Mouse (Mus musculus): ENCODE results near the gene Taf12.
A peak's percentile ranks its signal among the peaks of the same experiment; 100 is the strongest.
"Not testable (repeated sequence)": the region's sequence is repeated elsewhere in the genome, so short reads cannot be mapped to it uniquely, and the experiment has no call there.

The Taf12 gene

DNA sequence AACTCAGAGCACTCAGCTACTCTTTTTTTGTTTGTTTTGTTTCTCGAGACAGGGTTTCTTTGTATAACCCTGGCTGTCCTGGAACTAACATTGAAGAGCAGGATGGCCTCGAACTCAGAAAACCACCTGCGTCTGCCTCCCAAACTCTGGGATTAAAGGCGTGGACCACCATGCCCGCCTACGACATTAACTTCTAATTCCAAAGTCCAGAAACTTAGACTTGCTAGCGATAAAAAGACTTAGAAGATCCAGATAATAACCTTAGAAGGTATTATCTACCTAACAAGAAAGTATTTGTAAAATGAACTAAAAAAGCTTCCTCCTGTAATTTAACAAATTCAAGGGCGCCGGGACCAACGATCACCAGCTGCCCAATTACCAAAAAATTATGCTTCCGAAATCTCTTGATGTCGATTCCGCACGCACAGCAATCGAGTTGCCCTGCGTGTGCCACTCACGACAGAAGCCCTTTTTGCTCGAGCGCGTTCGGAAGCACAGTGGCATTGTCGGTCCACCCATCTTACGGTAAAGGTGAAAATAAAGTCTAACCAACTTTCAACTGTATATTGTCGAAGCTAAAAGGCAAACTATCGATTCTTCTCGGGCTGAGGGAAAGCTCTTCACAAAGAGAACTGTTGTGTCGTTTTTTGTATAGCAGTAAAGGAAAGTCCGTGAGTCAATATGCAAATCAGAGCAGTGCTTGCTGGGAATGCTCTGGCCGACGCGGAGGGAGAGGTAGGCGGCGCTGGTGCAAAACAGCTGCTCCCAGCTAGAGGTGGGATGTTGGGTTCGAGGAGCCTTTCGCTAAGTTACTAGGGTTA is 4.2 kb upstream of the Taf12 start:
- DNase-seq (ENCODE audit: low spot score in 2 of 2) = peak; percentile 87 to 88

DNA sequence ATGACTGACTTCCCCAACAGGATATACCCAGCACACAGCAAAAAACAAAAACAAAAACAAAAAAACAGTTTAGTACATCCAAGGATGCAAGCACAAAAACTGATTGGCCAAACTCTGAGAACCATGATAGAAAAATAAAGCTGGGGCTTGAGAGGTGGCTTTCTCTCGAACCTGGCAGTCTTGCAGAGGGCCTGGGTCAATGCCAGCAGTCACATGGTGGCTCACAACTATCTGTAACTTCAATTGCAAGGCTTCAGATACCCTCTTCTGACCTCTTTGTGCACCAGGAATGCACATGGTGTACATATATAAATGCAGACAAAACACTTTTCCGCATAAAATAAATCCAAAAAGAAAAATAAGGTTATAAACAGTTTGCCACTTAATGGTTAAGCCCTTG is 1.0 kb upstream of the Taf12 start:
- DNase-seq (ENCODE audit: low spot score in 2 of 2) = no peak

DNA sequence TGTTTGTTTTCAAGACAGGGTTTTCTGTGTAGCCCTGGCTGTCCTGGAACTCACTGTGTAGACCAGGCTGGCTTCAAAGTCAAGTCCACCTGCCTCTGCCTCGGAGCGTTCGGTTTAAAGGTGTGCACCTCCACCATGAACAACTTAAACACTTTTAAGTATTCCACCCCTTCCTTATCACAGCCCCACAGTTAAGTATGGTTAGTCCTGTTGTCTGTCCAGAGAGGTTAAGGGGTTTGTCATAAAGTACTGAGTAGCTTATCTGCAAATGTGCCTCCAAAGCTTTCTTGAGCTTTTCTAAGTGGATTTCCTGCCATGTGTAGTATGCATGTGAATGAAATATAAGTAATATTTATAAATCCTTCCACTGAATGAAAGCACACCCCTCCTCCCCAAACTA is 1.8 kb downstream of the Taf12 start:
- DNase-seq (ENCODE audit: low spot score in 2 of 2) = no peak

DNA sequence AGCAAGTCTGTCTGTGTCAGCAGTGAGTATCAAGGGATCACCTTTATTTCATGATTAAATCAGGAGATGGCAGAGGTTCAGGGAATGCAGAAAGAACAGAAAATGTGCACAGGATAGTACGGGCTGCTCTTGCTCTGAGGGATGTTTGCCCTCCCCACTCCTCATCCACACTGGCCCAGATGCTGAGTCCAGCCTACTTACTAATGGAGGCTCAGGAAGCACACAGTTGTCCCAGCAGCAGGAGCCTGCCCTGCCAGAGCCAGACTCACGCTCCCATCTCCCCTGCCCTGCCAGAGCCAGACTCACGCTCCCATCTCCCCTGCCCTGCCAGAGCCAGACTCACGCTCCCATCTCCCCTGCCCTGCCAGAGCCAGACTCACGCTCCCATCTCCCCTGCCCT is 14.7 kb downstream of the Taf12 start:
- not testable (repeated sequence) for DNase-seq (ENCODE audit: low spot score in 2 of 2)

DNA sequence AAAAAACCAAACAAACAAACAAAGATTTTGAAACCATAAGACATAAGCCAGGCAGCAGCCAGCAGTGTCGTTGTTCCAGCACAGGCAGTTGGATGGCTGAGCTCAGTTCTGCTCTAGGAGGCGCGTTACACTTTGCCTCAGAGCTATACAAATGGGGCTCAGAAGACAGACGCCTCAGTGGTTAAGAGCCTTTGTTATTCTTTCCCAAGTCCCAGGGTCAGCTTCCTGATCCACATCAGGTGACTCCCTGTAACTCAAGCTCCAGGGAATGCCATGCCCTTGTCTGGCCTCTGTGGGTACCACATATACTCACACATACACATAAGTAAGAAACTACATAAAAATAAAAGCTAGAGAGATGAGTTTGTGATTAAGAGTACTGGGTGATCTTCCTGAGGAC is 16.9 kb downstream of the Taf12 start:
- no peak for DNase-seq (ENCODE audit: low spot score in 2 of 2)

DNA sequence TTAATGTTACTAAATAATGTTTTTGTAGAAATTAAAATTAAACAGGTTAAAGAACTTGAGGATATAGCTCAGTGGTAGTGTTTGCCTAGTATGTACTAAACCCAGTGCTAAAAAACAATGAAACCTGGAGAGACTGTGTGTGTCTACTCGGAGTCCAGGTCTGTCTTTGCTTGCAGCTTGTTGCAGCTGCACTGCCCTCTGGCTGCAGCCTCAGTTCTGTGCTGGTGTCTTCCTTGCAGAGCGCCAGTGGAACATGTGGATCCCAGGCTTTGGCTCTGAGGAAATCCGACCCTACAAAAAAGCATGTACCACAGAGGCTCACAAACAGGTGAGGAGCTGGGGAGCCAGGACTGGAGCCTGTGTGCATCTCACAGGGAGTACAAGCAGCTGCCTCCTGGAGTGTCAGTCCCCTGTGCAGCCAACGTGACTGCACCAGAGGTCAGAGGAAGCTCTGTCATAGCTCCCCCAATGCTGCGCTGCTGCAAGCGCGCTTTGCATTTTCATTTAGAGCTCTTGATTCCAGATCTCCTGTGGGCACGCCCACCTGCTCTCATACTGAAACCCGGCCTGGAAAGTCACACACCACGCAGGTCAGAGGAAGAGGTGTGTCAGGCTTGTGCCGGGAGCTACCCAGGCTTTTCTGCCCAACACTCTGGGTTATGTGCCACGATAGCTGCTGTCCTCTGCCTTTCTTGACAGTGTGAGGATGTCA is 17.6 kb downstream of the Taf12 start:
- no peak for DNase-seq (ENCODE audit: low spot score in 2 of 2)

DNA sequence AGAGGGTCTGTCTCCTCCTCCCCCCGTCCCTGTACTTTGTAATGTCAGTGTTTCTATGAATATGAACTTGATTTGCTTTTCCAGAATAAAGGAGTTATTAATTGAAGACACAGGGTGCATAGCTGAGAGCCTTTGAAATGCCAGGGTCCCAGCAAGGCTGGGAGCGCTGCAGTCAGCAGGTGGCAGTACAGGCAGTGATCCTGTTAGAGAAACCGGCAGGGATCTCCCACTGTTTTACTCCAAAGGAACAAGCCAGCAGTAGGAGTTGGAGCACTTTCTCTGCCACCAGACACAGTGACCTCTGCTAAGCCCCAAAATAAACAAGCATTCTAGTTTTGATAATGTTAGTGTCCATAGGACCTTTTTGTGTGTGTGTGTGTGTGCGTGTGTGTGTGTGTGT is 18.8 kb downstream of the Taf12 start:
- DNase-seq (ENCODE audit: low spot score in 2 of 2) = no peak

DNA sequence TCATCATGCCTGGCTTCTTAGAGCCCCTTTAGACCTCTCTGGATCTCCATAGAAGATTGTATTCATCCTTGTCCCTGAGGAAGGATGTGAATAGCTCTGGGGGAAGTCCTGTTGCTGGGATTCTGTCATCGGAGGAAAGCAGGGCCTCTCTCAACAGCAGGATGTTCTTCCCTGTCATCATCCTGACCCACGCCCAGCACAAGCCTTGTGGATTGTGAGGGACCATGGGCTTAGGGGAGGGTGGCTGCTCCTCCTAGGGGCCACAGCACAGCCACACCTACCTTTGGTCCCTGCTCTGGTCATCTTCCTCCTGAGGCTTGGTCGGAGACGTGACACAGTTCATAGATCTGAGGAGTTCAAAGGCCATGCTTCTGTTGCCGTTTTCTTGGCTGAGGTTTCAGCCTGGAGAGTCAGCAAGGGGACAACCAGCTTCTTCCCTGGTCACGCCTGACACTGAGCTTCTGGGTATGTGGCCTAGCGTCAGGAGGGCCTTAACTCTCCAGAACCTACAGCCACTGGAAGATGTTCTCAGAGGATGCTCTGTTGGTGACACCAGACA is 19.6 kb downstream of the Taf12 start:
- DNase-seq (ENCODE audit: low spot score in 2 of 2) = no peak

DNA sequence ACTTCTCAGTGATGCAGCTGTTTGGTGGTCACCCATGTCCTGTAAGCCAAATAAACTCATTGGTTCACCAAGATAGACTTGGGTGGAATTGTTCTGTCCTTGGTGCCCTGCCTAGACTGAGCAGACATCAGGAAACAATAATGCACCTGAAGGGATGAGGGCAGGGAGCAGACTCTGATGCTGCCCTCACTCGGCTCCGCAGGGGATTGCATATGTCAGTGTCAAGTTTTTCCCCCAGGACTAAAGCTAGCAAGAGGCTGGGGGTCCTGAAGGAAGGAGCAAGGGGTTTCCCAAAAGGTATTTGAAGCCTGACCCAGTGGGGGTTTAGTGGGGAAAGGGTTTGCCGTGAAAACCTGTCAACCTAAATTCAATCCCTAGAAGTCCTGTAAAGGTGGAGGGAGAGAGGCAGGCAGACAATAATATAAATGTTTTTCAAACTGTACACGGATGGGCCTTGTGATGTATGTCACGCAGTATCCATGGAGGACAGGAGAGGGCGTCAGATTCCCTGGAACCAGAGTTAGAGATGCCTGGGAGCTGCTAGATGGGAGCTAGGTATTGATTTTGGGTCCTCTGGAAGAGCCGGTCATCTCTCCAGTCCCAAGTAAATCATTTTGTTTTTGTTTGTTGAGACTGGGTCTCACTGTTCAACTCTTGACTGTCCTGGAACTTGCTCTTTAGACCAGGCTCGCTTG is 21.7 kb downstream of the Taf12 start:
- no peak for DNase-seq (ENCODE audit: low spot score in 2 of 2)

DNA sequence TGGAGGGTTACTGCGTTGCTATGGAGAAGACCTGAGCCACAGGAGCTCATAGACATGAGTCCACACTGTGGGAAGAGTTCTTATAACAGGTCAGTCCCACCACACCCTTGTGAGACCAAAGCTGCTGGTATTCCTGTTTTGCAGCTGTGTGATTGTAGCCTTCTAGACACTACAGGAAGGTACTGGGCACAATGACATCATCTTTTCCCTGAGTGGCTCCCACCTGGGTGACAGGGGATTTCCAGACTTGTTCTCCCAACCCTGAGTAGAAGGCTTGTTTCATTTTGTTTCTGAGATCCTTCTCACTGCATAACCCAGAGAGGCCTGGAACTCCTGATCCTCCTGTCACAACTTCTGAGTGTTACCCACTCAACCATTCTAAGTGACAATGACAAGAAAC is 25.7 kb downstream of the Taf12 start:
- no peak for DNase-seq (ENCODE audit: low spot score in 2 of 2)

DNA sequence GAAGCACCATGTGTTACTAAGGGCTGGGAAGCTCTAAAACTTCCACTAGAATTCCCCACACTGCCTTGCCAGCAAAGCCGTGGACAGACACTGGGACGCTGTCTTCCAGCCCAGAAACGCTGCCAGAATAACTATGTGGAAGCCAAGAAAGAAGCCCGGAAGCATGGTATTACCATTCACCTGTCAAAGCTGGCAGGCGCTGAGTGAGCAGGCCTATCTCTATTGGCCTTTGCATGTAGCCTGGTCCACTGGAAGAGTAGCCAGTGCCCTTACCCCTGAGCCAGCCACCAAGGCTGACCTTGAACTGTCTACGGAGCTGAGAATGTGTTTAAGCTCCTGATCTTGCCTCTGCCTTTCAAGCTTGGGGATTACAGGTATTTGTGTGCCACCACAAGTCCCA is 27.3 kb downstream of the Taf12 start:
- no peak for DNase-seq (ENCODE audit: low spot score in 2 of 2)

DNA sequence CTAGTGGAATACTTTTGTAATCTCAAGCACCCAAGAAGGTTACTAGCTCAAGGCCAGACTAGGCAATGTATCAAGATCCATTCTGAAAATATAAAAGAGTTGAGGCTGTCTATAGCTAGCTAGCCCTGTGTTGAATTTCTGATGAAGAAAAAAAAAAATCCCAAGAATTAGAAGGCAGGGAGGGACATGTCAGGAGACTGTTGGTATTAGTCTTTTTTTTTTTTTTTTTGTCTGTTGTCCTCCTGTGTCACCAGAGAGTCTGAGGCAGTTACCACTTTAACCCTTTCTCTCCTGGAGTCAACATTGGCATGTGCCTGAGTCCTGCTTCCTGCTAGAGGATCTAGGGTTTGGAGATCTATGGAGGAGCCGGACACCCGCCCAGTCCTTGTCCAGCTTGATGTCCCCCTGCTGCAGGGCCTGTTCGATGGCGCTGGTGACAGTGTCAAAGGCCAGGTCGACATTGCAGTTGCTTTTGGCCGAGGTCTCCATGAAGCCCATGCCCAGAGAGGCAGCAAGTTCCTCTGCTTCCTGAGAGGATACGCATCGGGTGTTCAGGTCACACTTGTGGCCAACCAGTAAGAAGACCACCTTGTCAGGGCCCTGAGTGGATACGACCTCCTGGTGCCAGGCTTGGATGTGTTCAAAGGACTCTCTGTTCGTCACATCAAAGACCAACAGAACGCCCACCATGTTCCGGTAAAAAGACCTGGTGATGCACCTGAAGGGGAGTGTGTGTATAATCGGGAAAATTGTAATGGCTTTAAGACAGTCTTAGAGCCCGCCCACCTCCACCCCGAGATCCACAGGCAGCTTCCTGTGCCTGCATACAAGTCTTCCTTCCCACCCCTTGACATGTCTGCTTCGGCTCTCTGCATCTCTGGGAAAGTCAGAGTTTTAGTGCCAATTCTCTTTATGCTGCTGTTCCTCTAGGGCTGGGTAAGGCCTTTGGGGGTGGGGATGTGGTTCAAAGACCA is 28.1 kb downstream of the Taf12 start:
- no peak for DNase-seq (ENCODE audit: low spot score in 2 of 2)

DNA sequence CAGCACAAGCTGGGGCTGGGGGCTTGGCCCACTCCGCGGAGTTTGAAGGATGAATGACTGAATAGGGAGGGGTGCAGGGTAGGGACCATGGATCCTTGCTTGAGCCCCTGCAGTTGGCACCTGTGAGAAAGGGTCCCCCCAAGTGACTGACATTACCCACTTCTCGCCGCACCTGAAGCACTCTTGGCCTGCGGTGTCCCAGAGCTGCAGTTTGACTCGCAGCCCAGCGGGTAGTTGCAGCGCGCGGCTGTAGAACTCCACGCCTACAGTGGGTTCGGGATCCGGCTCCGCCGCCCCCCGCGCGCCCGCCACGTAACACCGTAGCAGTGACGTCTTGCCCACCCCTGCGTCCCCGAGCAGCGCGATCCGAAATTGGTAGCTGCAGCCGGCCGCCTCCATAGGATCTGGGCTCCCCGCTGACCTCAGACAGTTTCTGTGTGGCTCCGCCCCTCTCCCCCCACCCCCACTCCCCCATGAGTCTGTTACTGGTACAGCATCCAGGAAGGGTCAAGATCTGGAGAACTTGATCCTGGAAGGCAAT is 28.8 kb downstream of the Taf12 start, which contains the start of gene Rab42:
Gene Rab42, minus strand, starts transcription at position 447 of the 541 bp plus-strand sequence.
- DNase-seq (ENCODE audit: low spot score in 2 of 2) = peak; percentile 36 to 48

DNA sequence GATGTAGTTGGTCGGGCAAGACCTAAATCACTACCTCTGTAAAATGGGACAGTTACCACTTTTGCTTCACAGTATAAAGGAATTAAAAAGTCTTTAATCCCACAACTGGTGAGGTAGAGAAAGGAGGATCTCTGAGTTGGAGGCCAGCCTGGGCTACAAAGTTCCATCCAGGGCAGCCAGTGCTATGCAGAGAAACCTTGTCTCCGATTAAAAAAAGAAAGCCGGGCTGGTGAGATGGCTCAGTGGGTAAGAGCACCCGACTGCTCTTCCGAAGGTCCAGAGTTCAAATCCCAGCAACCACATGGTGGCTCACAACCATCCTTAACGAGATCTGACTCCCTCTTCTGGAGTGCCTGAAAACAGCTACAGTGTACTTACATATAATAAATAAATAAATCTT is 29.3 kb downstream of the Taf12 start:
- not testable (repeated sequence) for DNase-seq (ENCODE audit: low spot score in 2 of 2)

DNA sequence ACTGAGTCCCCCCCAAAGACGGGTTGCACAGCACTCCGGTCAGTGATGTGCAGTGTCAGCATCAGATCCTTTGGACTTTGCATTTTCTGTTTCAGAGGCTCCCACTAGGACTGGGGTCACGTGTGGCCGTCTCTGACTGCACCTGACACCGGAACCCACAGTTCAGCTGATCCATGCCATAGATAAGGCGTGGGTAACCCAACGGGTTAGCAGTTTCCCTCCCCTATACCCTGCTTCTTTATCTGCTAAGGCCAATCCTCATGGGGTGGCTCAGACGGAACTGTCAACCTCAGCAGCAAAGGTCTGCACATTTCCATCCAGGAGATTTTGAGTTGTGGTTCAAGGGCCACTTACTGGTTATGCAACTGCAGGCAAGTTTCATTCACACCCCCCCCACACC is 31.1 kb downstream of the Taf12 start:
- no peak for DNase-seq (ENCODE audit: low spot score in 2 of 2)

DNA sequence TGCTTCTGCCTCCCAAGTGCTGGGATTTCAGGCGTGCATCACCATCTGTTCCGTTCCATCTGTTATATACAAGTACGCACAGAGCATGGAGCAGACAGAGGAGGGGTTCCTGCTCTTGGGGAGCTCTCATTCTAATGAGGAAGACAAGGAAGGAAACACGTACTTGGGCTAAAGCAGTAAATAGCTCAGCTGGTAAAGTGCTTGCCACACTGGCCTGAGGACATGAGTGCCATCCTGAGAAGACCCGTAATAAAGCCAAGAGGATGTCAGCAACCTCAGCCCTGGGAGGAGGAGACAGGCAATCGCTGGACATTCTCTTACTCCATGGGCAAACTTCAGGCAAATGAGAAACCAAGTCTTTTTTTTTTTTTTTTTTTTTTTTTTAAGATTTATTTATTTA is 31.8 kb downstream of the Taf12 start:
- DNase-seq (ENCODE audit: low spot score in 2 of 2) = no peak

DNA sequence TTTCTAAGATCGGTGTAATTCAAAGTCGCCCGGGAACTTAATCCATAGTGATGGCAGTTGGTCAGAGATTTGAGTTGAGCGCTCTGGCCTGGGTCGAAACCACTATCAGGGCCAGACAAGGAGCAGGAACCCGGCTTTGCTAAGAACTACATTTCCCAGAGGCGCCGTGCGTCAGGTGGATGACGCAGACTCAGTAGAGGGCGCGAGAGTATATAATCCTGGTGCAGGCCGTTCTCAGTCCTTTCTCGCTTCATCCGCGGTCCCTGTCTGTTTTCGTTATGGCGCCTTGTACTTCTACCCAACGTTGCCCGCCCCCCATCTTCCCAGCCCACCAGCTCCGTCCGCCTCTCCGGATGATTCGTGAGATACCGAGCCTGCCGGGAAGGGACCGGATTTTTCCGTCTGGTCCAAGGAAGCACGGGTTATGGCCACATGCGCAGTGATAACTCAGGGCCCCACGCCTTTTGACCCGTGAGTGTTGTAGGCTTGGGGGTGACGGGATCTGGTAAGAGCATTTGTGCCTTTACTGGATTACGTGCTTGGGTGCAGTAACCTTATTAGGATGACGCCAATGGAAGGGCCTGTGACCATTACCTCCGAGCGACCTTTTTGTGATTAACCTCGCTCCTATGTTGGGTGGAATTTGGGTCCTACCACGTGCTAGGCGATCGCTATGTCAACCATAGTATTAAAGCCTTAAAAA is 34.4 kb downstream of the Taf12 start:
- peak; percentile 84 to 88 for DNase-seq (ENCODE audit: low spot score in 2 of 2)

DNA sequence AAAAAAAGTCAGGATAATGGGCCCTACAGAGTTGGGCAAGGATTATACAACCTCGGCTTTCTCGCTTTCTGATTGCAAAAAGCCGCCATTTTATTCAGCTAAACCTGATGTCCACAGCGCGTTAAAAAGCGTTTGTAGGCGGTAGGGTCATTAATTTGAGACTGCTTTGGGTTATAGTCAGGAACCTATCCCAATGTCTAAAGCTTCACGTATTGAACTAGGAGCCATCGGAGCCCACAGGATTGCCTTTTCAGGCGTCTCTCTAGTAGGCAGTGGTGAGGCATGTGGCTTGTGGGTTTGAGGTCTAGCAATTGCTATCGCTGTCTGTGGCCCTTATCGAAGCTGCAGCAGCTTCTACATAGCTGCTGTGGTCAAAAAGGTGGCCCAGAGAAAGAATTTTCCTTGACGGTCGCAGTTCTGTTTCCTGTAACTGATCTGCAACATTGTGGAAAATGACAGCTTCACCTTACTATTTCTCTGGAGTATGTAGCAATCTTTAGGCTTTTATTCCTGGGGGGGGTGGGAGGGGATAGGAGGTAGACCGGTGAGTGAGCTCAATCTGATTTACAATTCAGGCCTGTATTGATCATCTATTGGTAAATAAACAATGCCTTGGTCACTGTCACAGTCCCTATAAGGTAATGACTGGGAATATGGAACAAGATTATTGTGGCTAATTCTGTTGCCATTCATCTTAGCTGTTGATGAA is 35.1 kb downstream of the Taf12 start:
- peak; percentile 52 to 64 for DNase-seq (ENCODE audit: low spot score in 2 of 2)

DNA sequence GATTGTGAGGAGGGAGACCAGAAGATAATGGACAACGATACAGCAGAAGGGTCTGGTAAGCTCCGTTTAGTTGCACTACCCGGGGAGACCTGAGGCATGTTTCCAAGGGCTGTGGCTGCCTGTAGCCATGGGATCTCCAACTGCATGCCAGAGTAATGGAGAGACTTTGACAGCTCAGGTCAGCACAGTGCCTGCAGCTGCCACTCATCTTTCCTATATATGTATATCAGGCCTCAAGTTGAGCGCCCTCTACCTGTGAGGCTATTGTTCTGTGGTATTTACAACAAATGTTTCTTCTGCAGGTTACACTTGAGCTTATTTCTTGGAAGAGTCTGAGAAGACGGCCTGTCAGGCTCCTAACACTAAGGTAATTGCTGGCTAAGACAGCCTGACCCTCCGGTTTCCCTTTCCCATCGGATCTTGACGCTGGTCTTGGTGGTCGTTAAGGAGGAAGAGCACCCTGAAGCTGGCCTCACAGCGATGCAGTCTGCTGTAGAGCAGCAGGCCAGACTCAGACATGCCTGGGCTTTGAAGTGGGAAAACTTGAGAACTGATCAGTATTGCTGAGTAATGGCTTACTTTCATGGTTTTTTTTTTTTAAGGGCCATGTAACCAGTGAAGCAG is 35.8 kb downstream of the Taf12 start:
- DNase-seq (ENCODE audit: low spot score in 2 of 2) = peak; percentile 47 to 69

All from natural killer cell, adult 2 months (primary cell).